Comparison of ENCODE assay signal across 29 mouse cellular contexts in the genomic region with DNA sequence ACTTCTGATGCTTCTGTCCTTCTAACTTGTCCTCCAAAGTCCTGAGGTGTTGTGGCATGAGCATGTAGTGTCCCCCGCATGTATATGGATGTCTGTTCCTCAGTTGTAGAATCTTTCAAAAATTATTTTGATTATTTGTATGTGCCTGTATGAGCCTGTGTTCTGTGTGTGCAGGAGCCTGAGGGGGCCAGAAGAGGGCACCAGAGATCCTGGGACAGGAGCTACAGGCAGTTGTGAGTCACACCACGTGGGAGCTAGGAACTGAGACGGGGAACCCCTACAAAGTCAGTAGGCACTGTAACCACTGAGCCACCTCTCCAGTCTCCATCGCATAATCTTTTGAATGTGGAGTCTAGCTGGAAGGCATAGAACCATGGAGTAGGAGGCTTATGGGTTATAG. TPM values are rescaled to one million over a fixed set of nuclear protein-coding genes. Genes with fewer than 3 reads are reported as not detected.
DNase-seq lines count a peak whose midpoint lies in the region; ATAC-seq and TF ChIP-seq lines count a peak whose summit lies in the region.
"Had no signal": no experiment of that assay in that cellular context is flagged by ENCODE, and none has a peak within 500 bp of the region (broad histone marks: within the 10 kb centered on the region; RNA-seq: fewer than 3 reads in every experiment).

No protein-coding gene starts in this region.

- no peak overlapping the region for H3K27ac ChIP-seq in layer of hippocampus, adult 2 months
- H3K27ac ChIP-seq in testis, adult 2 months (ENCODE audit: control insufficient read depth, insufficient read depth, low read depth, low read length) = no peak overlapping the region
- no peak overlapping the region for H3K27ac ChIP-seq in stomach, postnatal 0 days (replicated peaks)
- H3K27ac ChIP-seq: heart, embryonic 15.5 days; hindbrain, embryonic 14.5 days; limb, embryonic 10.5 days; lung, embryonic 15.5 days; neural tube, embryonic 15.5 days; stomach, embryonic 15.5 days had no signal

- no peaks in the 10 kb centered on the region; the same call in 1 of the 2 replicates for H3K4me1 ChIP-seq in testis, adult 2 months (ENCODE audit: control insufficient read depth, insufficient read depth, low read length)
- no peaks in the 10 kb centered on the region for H3K4me1 ChIP-seq in stomach, postnatal 0 days (replicated peaks; ENCODE audit: control insufficient read depth, insufficient read depth)
- H3K4me1 ChIP-seq: heart, embryonic 15.5 days; lung, embryonic 15.5 days; megakaryocyte, embryonic 14.5 days; stomach, embryonic 15.5 days had no signal

- TF ChIP-seq EP300 in stomach, postnatal 0 days (optimal IDR thresholded peaks at IDR 0.05) = no peak

- no peak for ATAC-seq in stomach, postnatal 0 days (ENCODE audit: low FRiP score, low TSS enrichment)
- ATAC-seq: forebrain, postnatal 0 days; midbrain, embryonic 16.5 days had no signal

- H3K9ac ChIP-seq in stomach, postnatal 0 days (ENCODE audit: low read length) = no peak overlapping the region
- H3K9ac ChIP-seq: forebrain, postnatal 0 days; heart, embryonic 15.5 days; hindbrain, embryonic 14.5 days; lung, embryonic 15.5 days; neural tube, embryonic 15.5 days; stomach, embryonic 15.5 days had no signal

- H3K36me3 ChIP-seq in testis, adult 2 months (ENCODE audit: control insufficient read depth, insufficient read depth, low read length) = no peaks in the 10 kb centered on the region
- H3K36me3 ChIP-seq in stomach, postnatal 0 days (ENCODE audit: control insufficient read depth, insufficient read depth, low read length) = no peaks in the 10 kb centered on the region
- H3K36me3 ChIP-seq: heart, embryonic 15.5 days; limb, embryonic 10.5 days; lung, embryonic 15.5 days; neural tube, embryonic 15.5 days; stomach, embryonic 15.5 days had no signal

- peak; percentile 32; the same call in 1 of the 2 replicates for TF ChIP-seq CTCF in layer of hippocampus, adult 2 months (conservative IDR thresholded peaks at IDR 0.05)
- peak; percentile 12; the same call in 1 of the 2 replicates for TF ChIP-seq CTCF in testis, adult 2 months (IDR thresholded peaks at IDR 0.05; ENCODE audit: control insufficient read depth, insufficient read depth, insufficient replicate concordance, low read depth, low read length)
- TF ChIP-seq CTCF in stomach, postnatal 0 days (IDR thresholded peaks at IDR 0.05; ENCODE audit: low read depth) = peak; percentile 28

- no peak for DNase-seq in layer of hippocampus, adult 2 months (ENCODE audit: low spot score in 2 of 2)
- DNase-seq in layer of hippocampus, adult 18-20 months (ENCODE audit: low spot score in 2 of 2) = no peak
- no peak for DNase-seq in testis, postnatal 10 days (ENCODE audit: low spot score)
- DNase-seq in NIH3T3 (ENCODE audit: low read depth) = peak; percentile 6
- no peak for DNase-seq in stomach, postnatal 0 days (ENCODE audit: low spot score)
- no peak for DNase-seq in adrenal gland, postnatal 10 days
- DNase-seq in urinary bladder, postnatal 4 days (ENCODE audit: low spot score in 2 of 2) = no peak
- DNase-seq: adrenal gland, postnatal 36 days; cerebellum, adult 11-12 months; cerebellum, postnatal 14 days; forebrain, postnatal 0 days; gastrocnemius, postnatal 25 days; heart, postnatal 36 days; kidney, adult 18-20 months; kidney, postnatal 10 days; liver; lung, postnatal 36 days; right cerebral cortex, adult 18-20 months; right cerebral cortex, postnatal 4 days had no signal

- H3K4me2 ChIP-seq in stomach, postnatal 0 days (replicated peaks; ENCODE audit: low read depth) = no peak overlapping the region
- H3K4me2 ChIP-seq: heart, embryonic 15.5 days; hindbrain, embryonic 14.5 days; lung, embryonic 15.5 days; neural tube, embryonic 15.5 days; stomach, embryonic 15.5 days had no signal

- H3K9me3 ChIP-seq in stomach, postnatal 0 days (ENCODE audit: control insufficient read depth, low read length) = no peaks in the 10 kb centered on the region
- H3K9me3 ChIP-seq: heart, embryonic 15.5 days; limb, embryonic 10.5 days; lung, embryonic 15.5 days; neural tube, embryonic 15.5 days; stomach, embryonic 15.5 days had no signal

- no peaks in the 10 kb centered on the region for H3K27me3 ChIP-seq in testis, adult 2 months (ENCODE audit: control insufficient read depth, insufficient read depth, low read length)
- H3K27me3 ChIP-seq in stomach, postnatal 0 days (ENCODE audit: control insufficient read depth, insufficient read depth, low read length) = no peaks in the 10 kb centered on the region
- H3K27me3 ChIP-seq: heart, embryonic 15.5 days; lung, embryonic 15.5 days; megakaryocyte, embryonic 14.5 days; neural tube, embryonic 15.5 days; stomach, embryonic 15.5 days had no signal

- no peak for TF ChIP-seq POLR2A in testis, adult 2 months (IDR thresholded peaks at IDR 0.05; ENCODE audit: control insufficient read depth, low read depth, low read length)

- WGBS in stomach, postnatal 0 days = 89% methylated on average over 4 of the region's 4 CpGs

- no peak overlapping the region for H3K4me3 ChIP-seq in layer of hippocampus, adult 2 months
- H3K4me3 ChIP-seq in testis, adult 2 months (ENCODE audit: control insufficient read depth, low read depth, low read length) = no peak overlapping the region; the same call in 1 of the 2 replicates
- no peak overlapping the region for H3K4me3 ChIP-seq in stomach, postnatal 0 days (ENCODE audit: low read depth, low read length)
- H3K4me3 ChIP-seq: heart, embryonic 15.5 days; limb, embryonic 10.5 days; lung, embryonic 15.5 days; megakaryocyte, embryonic 14.5 days; neural tube, embryonic 15.5 days; stomach, embryonic 15.5 days had no signal

RNA-seq across cellular contexts. Expression of a gene that starts 36.3 kb away (rescaled TPM):
- total RNA-seq in layer of hippocampus, adult 2 months (2021) = 10 to 100 TPM; 25.7 to 39.9 TPM
- 10 to 100 TPM; 27.6 to 44.7 TPM for total RNA-seq in layer of hippocampus, adult 18-20 months (2021)
- polyA plus RNA-seq in testis, adult 2 months (2012; rRNA removed) = 0.69 TPM in 1 of 2 replicates, not detected in the other
- polyA plus RNA-seq in stomach, postnatal 0 days (2015; fragmentation: Nextera tagmentation; extraction: Ambion mirVana) = 1.3 and 1.8 TPM in 2 replicates
- 1 to 10 TPM; 5.5 to 6.0 TPM for total RNA-seq in adrenal gland, postnatal 10 days (2021)
- total RNA-seq: heart, adult 8-10 months had no signal
